Mouse (Mus musculus) testis, postnatal 14 days (tissue): ENCODE results near the gene Nfkbib.

Experiments used
- DNase-seq: peaks from one replicate; pipeline ENCODE4 v3.0.0; 2021; ENCODE audit warnings: low spot score

Nfkbib gene

GRCm38 (mm10) chr7:28799994-28800393 lies 32.7 kb upstream of the Nfkbib start:
- DNase-seq, result no peak

GRCm38 (mm10) chr7:28796562-28796975 lies 29.3 kb upstream of the Nfkbib start:
- DNase-seq, result peak; percentile 76

- DNase-seq, result no peak
Observed at GRCm38 (mm10) chr7:28795832-28796231, 28.5 kb upstream of the Nfkbib start.

GRCm38 (mm10) chr7:28794496-28794895 lies 27.2 kb upstream of the Nfkbib start:
- no peak for DNase-seq

GRCm38 (mm10) chr7:28793834-28794233 lies 26.5 kb upstream of the Nfkbib start:
- no peak for DNase-seq

- DNase-seq, result no peak
Observed at GRCm38 (mm10) chr7:28792391-28793185, 25.3 kb upstream of the Nfkbib start.

GRCm38 (mm10) chr7:28791706-28792105 lies 24.4 kb upstream of the Nfkbib start:
- no peak for DNase-seq

- DNase-seq, result no peak
Observed at GRCm38 (mm10) chr7:28790066-28790806, 22.9 kb upstream of the Nfkbib start.

- no peak for DNase-seq
Observed at GRCm38 (mm10) chr7:28789235-28789634, 21.9 kb upstream of the Nfkbib start.

- DNase-seq, result no peak
Observed at GRCm38 (mm10) chr7:28788307-28789195, 21.2 kb upstream of the Nfkbib start, which contains the start of gene Rinl. Gene Rinl (plus strand): TSS chr7:28788969.

GRCm38 (mm10) chr7:28787884-28788283 lies 20.6 kb upstream of the Nfkbib start:
- DNase-seq, result no peak

GRCm38 (mm10) chr7:28785161-28785560 lies 17.8 kb upstream of the Nfkbib start:
- no peak for DNase-seq

- DNase-seq, result no peak
Observed at GRCm38 (mm10) chr7:28781261-28781663, 13.9 kb upstream of the Nfkbib start.

- no peak for DNase-seq
Observed at GRCm38 (mm10) chr7:28780857-28781256, 13.5 kb upstream of the Nfkbib start.

GRCm38 (mm10) chr7:28780067-28780658 lies 12.9 kb upstream of the Nfkbib start:
- DNase-seq, result peak; percentile 78

GRCm38 (mm10) chr7:28778825-28779224 lies 11.5 kb upstream of the Nfkbib start:
- no peak for DNase-seq

- no peak for DNase-seq
Observed at GRCm38 (mm10) chr7:28775129-28775528, 7.8 kb upstream of the Nfkbib start.

- no peak for DNase-seq
Observed at GRCm38 (mm10) chr7:28774164-28774563, 6.9 kb upstream of the Nfkbib start.

- DNase-seq, result no peak
Observed at GRCm38 (mm10) chr7:28773163-28773562, 5.9 kb upstream of the Nfkbib start.

- no peak for DNase-seq
Observed at GRCm38 (mm10) chr7:28771867-28772266, 4.6 kb upstream of the Nfkbib start.

- DNase-seq, result no peak
Observed at GRCm38 (mm10) chr7:28770309-28770708, 3.0 kb upstream of the Nfkbib start.
